Mouse (Mus musculus): ENCODE results near the gene Katnal1. TPM values are rescaled to one million over a fixed set of nuclear protein-coding genes. Genes with fewer than 3 reads are reported as not detected.

The Katnal1 gene
- polyA plus RNA-seq (2015; fragmentation: Nextera tagmentation; extraction: Ambion mirVana): 10.2 and 12.0 TPM in 2 replicates

GRCm38 (mm10) chr5:148929116-148929449 lies at the start of gene Katnal1:
Gene Katnal1, minus strand, starts transcription at chr5:148929320.
- no peaks in the 10 kb centered on the region for H3K9me3 ChIP-seq (replicated peaks)
- ATAC-seq (replicated peaks; ENCODE audit: insufficient number of reproducible peaks, insufficient read depth, low FRiP score, low read depth): peak; percentile 45
- peak within 1 kb of the TSS; percentile 90 for H3K9ac ChIP-seq
- H3K4me3 ChIP-seq: peak within 1 kb of the TSS; percentile 89
- WGBS: under 1% methylated on average over 16 of the region's 16 CpGs
- H3K27ac ChIP-seq: peak within 1 kb of the TSS; percentile 93
- H3K36me3 ChIP-seq: no peaks in the 10 kb centered on the region
- peaks cover 8% of the 10 kb centered on the region for H3K4me1 ChIP-seq (replicated peaks)
- H3K27me3 ChIP-seq: no peaks in the 10 kb centered on the region
- H3K4me2 ChIP-seq: peak within 1 kb of the TSS; percentile 89

DNA sequence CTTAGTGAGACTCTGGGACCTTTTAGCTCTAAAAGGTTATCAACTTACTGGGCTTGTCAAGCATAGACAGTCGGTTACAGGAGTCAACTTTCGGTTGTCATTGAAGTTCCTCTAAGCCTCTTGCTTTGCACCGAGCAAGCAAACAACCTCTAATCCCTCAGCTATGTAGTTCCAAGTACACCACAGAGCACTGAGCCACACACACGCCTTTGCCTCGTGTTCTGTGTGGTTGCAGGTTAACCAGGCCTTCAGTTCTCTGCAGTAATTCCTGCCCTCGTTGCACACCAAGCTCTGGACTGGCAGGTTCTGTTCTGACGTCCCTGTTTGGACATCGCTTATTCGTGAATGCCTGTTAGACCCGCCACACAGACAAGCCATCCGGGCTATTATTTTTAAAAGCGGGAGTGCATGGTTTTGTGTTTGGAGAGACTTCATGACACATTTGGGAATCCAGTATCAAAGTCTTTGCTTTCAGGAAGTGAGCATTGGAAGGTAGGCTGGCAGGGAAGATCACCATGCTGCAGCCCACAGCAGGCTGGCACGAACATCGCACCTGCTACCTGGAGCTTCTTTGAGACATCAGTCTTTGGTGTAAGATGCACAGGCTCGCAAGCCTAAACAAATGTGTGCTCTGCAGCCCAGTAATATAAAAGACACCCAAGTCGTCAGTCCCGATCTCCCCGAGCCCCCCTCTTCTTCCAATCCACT lies 49.5 kb upstream of the Katnal1 start:
- H3K4me2 ChIP-seq: no peak overlapping the region
- peak overlapping the region; percentile 82 for H3K27ac ChIP-seq
- H3K4me3 ChIP-seq: no peak overlapping the region
- no peak for ATAC-seq (replicated peaks; ENCODE audit: insufficient number of reproducible peaks, insufficient read depth, low FRiP score, low read depth)
- H3K9ac ChIP-seq: no peak overlapping the region
- H3K36me3 ChIP-seq: no peaks in the 10 kb centered on the region
- WGBS: 58% methylated on average over 18 of the region's 18 CpGs
- peaks cover 16% of the 10 kb centered on the region for H3K4me1 ChIP-seq (replicated peaks)
- no peaks in the 10 kb centered on the region for H3K27me3 ChIP-seq
- no peaks in the 10 kb centered on the region for H3K9me3 ChIP-seq (replicated peaks)

DNA sequence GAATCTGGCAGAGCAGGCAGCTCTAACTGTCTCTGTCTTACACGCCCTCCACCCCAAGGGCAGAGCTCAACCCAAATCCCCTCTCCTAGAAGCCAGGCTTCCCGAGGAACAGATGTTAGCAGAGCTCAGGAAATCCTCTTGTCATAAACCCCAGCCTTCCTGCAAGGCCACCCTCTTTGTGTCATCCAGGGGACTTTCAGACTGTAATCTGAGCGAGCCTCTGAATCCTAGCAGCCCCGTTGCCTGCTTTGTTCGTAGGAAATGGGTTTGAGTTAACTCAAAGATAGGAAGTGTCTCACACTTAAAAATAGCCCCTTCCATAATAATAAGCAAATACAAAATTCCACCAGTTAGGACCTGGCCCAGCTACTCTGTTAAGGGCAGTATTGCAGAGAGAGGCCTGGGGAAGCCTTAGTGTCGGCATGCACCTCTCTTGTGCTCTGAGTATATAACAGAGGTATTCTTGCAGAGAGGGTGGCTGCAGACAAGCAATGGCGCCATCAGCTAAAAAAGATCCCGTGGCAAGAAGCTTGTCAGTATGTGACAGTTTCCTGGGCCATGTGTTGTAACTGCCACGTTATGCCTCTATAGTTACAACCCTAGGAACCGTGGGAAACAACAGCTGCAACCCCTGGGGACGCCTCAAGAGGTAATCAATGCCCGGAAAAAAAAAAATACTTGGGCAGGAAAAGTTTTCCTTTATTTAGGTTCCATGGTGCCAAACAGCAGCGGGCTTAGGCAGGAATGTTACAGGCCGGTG lies 48.8 kb upstream of the Katnal1 start:
- H3K4me3 ChIP-seq: no peak overlapping the region
- H3K9me3 ChIP-seq (replicated peaks): no peaks in the 10 kb centered on the region
- peak overlapping the region; percentile 82 for H3K27ac ChIP-seq
- peaks cover 22% of the 10 kb centered on the region for H3K4me1 ChIP-seq (replicated peaks)
- H3K4me2 ChIP-seq: no peak overlapping the region
- no peak overlapping the region for H3K9ac ChIP-seq
- ATAC-seq (replicated peaks; ENCODE audit: insufficient number of reproducible peaks, insufficient read depth, low FRiP score, low read depth): 0 out of 2 replicates have a peak, but pooled peaks have one; percentile 47
- no peaks in the 10 kb centered on the region for H3K27me3 ChIP-seq
- WGBS: 17% methylated on average over 14 of the region's 14 CpGs
- H3K36me3 ChIP-seq: no peaks in the 10 kb centered on the region

DNA sequence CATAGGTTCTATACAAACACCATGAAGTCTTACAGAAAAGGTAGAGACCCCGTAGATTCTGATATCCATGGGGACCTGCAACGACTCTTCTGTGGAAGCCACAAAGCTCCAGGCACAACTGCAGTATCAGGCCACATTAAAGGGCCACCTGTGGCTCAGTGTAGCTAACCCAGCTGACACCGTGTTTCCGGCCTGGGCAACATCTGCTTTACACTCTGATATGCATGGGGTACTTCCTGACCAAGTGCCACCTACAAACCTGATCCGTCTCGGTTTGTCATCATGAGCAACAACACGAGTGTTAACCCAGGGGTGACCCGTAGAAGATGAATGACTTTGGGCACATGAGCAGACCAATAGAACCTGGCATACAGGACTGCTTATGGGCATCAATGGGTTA lies 47.8 kb upstream of the Katnal1 start:
- no peaks in the 10 kb centered on the region for H3K27me3 ChIP-seq
- WGBS: 79% methylated on average over 8 of the region's 8 CpGs

GRCm38 (mm10) chr5:148975035-148975434 lies 45.9 kb upstream of the Katnal1 start:
- H3K4me2 ChIP-seq: no peak overlapping the region
- no peaks in the 10 kb centered on the region for H3K27me3 ChIP-seq
- H3K36me3 ChIP-seq: no peaks in the 10 kb centered on the region
- 87% methylated on average over 12 of the region's 12 CpGs for WGBS
- no peaks in the 10 kb centered on the region for H3K9me3 ChIP-seq (replicated peaks)
- no peak overlapping the region for H3K27ac ChIP-seq
- peaks cover 22% of the 10 kb centered on the region for H3K4me1 ChIP-seq (replicated peaks)
- no peak overlapping the region for H3K4me3 ChIP-seq
- no peak overlapping the region for H3K9ac ChIP-seq
- ATAC-seq (replicated peaks; ENCODE audit: insufficient number of reproducible peaks, insufficient read depth, low FRiP score, low read depth): no peak

More for the DNA sequence above, 47.8 kb upstream of the Katnal1 start:
- Histone ChIP-seq H3K36me3 (no peaks in the 10 kb centered on the region), H3K4me2 (no peak overlapping the region), H3K27ac (peak overlapping the region; percentile 27; the same call in 1 of the 2 replicates), H3K4me1 (replicated peaks) (peaks cover 22% of the 10 kb centered on the region), H3K9me3 (replicated peaks) (no peaks in the 10 kb centered on the region), H3K4me3 (no peak overlapping the region), H3K9ac (no peak overlapping the region)
- ATAC-seq (replicated peaks; ENCODE audit: insufficient number of reproducible peaks, insufficient read depth, low FRiP score, low read depth): no peak; the same call in 1 of the 2 replicates

DNA sequence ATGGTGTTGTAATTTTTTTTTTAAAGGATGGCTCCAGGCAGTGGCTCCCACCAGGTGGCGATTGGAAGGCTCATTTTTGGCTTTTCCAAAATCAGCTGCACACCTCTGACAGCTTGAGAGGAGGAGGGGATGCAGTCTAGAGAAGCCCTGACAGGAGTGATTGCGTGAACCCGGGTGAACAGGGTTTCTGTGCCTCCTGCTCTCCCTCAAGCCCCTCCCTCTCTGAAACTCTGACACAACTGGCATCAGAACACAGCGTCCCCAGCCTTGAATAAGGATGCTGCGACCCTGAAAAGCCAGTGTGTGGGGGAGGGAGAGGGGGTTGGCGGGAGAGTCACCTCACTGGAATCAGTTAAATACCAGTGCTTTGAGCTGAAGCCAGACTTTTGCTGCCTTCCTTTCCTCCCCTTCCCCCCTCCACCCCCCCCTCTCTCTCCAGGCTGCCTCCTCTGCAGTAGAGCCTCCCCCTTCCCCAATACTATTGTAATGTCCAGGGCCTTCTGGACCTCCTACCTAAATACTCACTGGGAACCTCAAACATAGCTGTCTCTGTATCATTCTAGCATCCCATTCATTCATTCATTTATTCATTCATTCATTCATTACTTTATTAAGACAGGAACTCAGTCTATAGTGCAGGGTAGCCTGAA lies 44.0 kb upstream of the Katnal1 start:
- no peaks in the 10 kb centered on the region for H3K9me3 ChIP-seq (replicated peaks)
- no peak overlapping the region for H3K4me3 ChIP-seq
- H3K9ac ChIP-seq: no peak overlapping the region
- ATAC-seq (replicated peaks; ENCODE audit: insufficient number of reproducible peaks, insufficient read depth, low FRiP score, low read depth): no peak
- no peaks in the 10 kb centered on the region for H3K27me3 ChIP-seq
- H3K4me2 ChIP-seq: no peak overlapping the region
- WGBS: 4% methylated on average over 6 of the region's 6 CpGs
- no peak overlapping the region for H3K27ac ChIP-seq
- H3K4me1 ChIP-seq (replicated peaks): peaks cover 22% of the 10 kb centered on the region
- no peaks in the 10 kb centered on the region for H3K36me3 ChIP-seq

DNA sequence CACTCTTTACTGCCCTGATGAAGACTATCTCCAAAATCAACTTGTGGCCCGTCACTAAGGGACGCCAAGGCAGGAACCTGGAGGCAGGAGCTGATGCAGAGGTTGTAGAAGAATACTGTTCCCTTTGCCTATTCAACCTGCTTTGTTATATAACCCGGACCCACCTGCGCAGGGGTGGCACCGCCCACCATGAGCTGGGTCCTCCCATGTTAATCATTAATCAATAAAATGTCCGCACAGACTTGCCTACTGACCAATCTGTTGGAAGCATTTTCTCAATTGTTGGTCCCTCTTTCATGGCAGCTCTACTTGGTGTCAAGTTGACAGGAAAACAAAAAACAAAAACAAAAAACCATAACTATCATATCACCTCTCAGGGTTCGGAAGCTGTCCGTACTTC lies 43.0 kb upstream of the Katnal1 start:
- ATAC-seq (replicated peaks; ENCODE audit: insufficient number of reproducible peaks, insufficient read depth, low FRiP score, low read depth): no peak
- H3K4me3 ChIP-seq: no peak overlapping the region
- H3K36me3 ChIP-seq: no peaks in the 10 kb centered on the region
- H3K27me3 ChIP-seq: no peaks in the 10 kb centered on the region
- H3K4me2 ChIP-seq: no peak overlapping the region
- H3K9me3 ChIP-seq (replicated peaks): no peaks in the 10 kb centered on the region
- peaks cover 16% of the 10 kb centered on the region for H3K4me1 ChIP-seq (replicated peaks)
- no peak overlapping the region for H3K9ac ChIP-seq
- H3K27ac ChIP-seq: no peak overlapping the region
- WGBS: 89% methylated on average over 8 of the region's 8 CpGs

GRCm38 (mm10) chr5:148969648-148970047 lies 40.5 kb upstream of the Katnal1 start:
- Histone ChIP-seq H3K27ac (peak overlapping the region; percentile 18; the same call in 1 of the 2 replicates), H3K4me2 (no peak overlapping the region), H3K36me3 (no peaks in the 10 kb centered on the region), H3K9ac (no peak overlapping the region), H3K4me3 (no peak overlapping the region), H3K4me1 (replicated peaks) (peaks cover 42% of the 10 kb centered on the region), H3K27me3 (no peaks in the 10 kb centered on the region), H3K9me3 (replicated peaks) (no peaks in the 10 kb centered on the region)
- ATAC-seq (replicated peaks; ENCODE audit: insufficient number of reproducible peaks, insufficient read depth, low FRiP score, low read depth): no peak; the same call in 1 of the 2 replicates
- WGBS: 48% methylated on average over 9 of the region's 9 CpGs

DNA sequence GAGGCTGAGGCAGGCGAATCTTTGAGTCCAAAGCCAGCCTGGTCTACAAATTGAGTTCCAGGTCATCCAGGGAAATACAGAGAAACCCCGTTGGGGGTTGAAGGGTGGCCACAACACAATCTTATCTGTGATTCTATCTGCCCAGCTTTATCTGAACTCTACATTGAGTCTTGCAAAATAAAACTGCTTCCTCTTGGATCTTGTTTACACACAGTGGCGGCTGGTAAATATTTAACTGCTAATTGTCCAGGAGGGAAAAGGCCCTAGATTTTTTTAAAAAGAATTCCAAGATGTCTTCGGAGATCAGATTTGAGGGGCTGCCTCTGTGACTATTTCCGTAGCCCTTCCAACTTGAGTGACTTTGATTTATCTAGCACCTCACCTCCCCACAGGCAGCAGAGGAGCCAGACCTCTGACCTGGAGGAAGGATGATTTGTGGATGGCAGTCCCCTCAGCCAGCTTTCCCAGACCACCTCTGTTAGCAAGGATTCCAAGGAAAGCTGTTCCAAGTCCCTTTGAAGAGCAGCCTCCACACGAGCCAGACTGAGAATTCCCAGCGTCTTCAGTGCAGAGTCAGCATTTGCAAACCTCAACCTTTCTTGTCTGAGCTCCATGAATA lies 39.9 kb upstream of the Katnal1 start:
- Histone ChIP-seq H3K4me2 (no peak overlapping the region), H3K27me3 (no peaks in the 10 kb centered on the region), H3K9ac (no peak overlapping the region), H3K4me1 (replicated peaks) (peaks cover 47% of the 10 kb centered on the region), H3K36me3 (no peaks in the 10 kb centered on the region), H3K27ac (no peak overlapping the region), H3K9me3 (replicated peaks) (no peaks in the 10 kb centered on the region), H3K4me3 (no peak overlapping the region)
- no peak for ATAC-seq (replicated peaks; ENCODE audit: insufficient number of reproducible peaks, insufficient read depth, low FRiP score, low read depth)
- 59% methylated on average over 7 of the region's 7 CpGs for WGBS

- WGBS: 63% methylated on average over 5 of the region's 5 CpGs
Observed at GRCm38 (mm10) chr5:148968179-148968578, 39.1 kb upstream of the Katnal1 start.

DNA sequence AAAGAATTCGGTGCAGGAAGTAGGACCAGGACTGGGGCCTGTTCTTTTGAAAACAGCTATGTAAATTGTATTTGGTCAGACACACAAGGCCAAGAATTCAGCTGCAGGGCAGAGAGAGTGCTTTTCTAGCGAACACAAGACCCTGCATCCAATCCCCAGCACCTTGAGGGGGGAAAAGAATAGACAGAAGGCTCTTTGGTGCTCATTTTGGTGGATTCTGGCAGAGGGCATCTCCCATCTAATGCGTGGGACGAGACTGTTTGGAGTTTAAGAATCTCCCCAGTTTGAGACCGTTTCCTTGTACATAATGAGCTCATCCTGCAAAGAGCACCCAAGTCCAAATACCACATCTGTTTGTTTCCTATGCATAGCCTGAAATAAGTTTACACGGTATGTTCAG lies 37.3 kb upstream of the Katnal1 start:
- H3K27me3 ChIP-seq: no peaks in the 10 kb centered on the region
- H3K9me3 ChIP-seq (replicated peaks): no peaks in the 10 kb centered on the region
- peak overlapping the region; percentile 75 for H3K27ac ChIP-seq
- no peaks in the 10 kb centered on the region for H3K36me3 ChIP-seq
- ATAC-seq (replicated peaks; ENCODE audit: insufficient number of reproducible peaks, insufficient read depth, low FRiP score, low read depth): no peak
- WGBS: 52% methylated on average over 6 of the region's 6 CpGs
- no peak overlapping the region for H3K4me3 ChIP-seq
- peak overlapping the region; percentile 39; the same call in 1 of the 2 replicates for H3K4me2 ChIP-seq
- H3K4me1 ChIP-seq (replicated peaks): peaks cover 41% of the 10 kb centered on the region
- 0 out of 2 replicates have a peak overlapping the region, but pooled peaks have one; percentile 7 for H3K9ac ChIP-seq

More at GRCm38 (mm10) chr5:148968179-148968578, 39.1 kb upstream of the Katnal1 start:
- no peaks in the 10 kb centered on the region for H3K27me3 ChIP-seq
- no peaks in the 10 kb centered on the region for H3K9me3 ChIP-seq (replicated peaks)
- no peak overlapping the region for H3K27ac ChIP-seq
- ATAC-seq (replicated peaks; ENCODE audit: insufficient number of reproducible peaks, insufficient read depth, low FRiP score, low read depth): no peak
- no peaks in the 10 kb centered on the region for H3K36me3 ChIP-seq
- no peak overlapping the region for H3K4me3 ChIP-seq
- H3K4me2 ChIP-seq: no peak overlapping the region
- H3K9ac ChIP-seq: no peak overlapping the region
- peaks cover 45% of the 10 kb centered on the region for H3K4me1 ChIP-seq (replicated peaks)
